Mouse (Mus musculus) hindlimb bud, embryonic 11.5 days (tissue): ENCODE measurements around the gene Stau1.

ENCODE experiments used
- DNase-seq: peaks from one replicate; pipeline ENCODE4 v3.0.0-alpha.2; 2012; ENCODE audit warnings: low read depth, low spot score; ENCODE audit errors: extremely low spot score

Gene Stau1

DNA sequence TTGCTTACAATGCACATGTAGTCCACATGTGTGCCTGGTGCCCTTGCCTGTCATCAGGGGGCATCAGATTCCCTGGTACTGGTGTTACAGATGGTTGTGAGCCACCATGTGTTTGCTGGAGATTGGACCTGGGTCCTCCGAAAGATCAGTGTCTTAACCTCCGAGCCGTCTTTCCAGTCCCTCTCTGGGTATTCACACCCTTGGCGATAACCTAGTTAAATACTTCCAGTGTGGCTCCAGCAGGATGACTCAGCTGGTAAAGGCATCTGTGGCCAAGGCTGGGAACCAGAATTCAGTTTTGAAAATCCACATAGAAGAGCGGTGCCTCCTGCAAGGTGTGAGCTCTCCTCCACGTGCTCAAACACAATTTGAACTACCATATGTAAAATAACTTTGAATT lies 62.2 kb downstream of the Stau1 start:
- DNase-seq, result no peak

DNA sequence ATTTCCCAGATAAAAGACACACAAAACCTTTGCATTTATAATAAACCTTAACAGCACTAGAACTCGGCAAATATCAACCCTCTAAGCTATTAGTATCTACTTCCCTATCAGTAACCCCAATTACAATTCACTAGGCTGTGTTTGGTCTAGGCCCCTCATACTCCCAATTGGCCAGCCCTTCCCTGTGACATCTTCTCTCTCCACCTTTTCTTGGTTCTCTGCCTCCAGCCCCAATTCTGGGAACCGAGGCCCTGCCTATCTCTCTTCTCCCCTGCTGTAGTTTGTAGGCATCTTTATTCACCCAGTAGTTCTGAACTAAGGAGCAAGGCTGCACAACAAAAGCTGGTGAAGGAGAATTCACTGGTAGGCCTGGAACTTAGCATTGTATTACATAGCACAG lies 72.1 kb downstream of the Stau1 start:
- DNase-seq, result no peak

DNA sequence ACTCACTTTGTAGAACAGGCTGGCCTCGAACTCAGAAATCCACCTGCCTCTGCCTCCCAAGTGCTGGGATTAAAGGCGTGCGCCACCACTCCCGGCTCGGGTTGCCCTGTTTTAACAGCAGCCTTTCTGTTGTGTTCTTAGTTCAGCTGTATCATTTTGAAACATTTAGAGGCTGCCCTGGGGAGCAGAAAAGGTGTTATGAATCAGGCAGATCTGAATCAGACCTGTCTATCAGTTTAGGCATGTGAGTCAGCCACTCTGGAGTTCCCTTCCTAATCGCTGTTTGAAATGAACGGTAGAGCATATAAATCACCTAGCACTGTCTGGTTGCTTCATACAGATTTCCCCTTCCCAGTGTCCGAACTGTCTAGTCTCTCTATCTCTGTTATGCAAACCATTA lies 85.6 kb downstream of the Stau1 start:
- no peak for DNase-seq

DNA sequence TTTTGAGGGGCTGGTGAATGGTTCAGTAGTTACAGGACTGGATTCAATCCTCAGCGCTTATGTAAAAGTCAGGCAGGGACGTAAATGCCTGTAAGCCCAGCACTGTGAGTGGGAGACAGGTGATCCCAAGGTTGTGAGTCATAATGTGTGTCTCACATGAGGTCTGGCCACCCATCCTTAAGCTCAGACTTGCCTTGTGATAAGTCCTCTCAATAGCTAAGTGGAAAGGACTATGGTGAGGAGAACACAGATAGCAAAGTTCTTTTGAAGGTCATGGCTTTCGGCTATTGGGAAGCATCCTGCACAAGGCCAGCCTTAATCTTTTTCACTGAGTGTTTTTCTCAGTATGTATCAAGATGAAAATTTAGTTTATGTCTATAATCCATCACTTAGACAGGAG lies 86.4 kb downstream of the Stau1 start:
- no peak for DNase-seq

DNA sequence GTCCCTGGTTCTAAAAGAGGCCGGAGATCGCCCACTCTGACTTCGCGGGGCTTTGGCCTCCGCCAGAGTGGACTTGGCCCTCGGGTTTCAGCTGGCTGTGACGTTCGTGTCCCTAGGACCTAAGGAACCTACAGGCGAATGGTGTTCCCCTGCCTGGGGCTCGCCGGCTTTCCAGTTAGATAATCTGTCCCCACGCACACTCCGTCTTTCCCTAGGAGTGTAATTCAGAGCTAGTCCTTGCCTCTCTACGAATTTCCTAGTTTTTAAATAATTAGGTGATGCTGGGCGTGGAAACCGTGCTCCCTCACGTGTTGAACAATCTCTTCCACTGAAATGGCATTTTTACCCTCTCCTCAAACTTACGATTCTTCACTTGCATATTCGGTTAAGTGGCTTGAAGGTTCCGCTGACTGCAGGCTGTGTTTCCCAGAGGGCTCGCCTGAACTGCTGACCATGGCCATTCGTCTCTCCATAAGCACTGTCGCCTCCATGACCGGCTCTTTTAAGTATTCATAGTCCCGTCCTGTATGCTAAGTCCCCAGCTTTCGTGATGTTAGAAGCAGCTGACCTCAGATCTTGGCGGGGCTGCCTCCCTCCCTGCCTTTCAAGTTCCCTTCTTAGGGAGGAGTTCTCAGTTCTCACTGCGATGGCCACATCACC lies 89.4 kb downstream of the Stau1 start:
- DNase-seq, result no peak

DNA sequence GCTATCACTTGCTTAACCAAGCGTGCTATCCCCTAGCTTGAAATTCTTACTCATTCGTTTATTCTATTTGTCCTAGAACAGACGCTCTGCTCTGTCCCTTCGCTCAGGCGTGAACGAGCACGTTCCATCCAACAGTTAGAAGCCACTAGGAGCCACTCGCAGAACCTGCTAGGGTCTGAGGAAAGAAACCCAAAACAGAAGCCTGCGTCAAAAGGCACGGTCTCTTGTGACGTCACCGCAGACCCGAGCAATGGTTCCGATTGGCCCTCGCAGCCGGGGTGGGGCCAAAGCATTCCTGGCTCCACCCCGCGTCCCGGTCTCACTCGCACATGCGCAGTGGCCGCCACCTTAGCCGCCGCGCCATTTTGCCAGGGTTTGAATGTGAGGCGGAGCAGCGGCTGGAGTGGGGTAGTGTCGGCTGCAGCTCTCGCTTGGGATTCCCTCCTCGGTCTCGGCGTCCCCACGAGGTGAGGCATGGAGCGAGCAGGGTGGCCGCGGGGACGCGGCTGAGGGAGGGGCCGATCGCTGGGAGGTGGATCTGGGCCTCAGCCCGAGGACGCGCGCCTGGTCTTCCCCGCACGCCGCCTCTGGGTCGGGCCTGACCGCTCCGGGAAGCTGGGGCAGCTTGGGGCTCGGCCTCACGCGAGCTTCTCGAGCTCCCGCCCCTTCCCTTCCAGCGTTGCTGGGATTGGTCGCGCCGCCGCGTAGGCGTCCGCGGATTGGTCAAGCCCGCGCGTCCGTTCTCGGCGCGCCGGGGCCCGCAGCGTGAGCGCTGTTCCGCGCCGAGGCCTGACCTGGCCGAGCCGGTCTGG lies 90.2 kb downstream of the Stau1 start, which contains the start of gene Cse1l:
Gene Cse1l, plus strand, starts transcription at position 330 of the 812 bp plus-strand sequence.
- DNase-seq, result peak; percentile 93

DNA sequence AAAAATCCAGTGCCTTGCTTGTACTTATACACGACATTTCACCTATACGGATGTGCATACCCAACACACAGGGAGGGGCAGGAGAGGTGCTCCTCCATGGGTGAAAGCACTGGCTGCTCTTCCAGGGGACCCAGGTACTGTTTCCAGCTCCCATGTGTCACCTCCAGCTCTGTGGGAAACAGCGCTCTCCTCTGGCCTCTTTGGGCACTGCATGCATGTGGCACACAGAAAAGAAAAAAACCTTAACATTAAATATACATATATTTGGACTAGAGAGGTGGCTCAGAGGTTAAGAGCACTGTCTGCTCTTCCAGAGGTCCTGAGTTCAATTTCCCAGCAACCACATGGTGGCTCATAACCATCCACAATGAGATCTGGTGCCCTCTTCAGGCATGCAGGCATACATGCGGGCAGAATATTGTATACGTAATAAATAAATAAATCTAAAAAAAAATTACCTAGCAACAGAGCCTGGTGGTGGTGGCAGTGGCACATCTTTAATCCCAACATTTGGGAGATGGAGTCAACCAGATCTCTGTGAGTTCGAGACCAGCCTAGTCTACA lies 92.3 kb downstream of the Stau1 start:
- no peak for DNase-seq

DNA sequence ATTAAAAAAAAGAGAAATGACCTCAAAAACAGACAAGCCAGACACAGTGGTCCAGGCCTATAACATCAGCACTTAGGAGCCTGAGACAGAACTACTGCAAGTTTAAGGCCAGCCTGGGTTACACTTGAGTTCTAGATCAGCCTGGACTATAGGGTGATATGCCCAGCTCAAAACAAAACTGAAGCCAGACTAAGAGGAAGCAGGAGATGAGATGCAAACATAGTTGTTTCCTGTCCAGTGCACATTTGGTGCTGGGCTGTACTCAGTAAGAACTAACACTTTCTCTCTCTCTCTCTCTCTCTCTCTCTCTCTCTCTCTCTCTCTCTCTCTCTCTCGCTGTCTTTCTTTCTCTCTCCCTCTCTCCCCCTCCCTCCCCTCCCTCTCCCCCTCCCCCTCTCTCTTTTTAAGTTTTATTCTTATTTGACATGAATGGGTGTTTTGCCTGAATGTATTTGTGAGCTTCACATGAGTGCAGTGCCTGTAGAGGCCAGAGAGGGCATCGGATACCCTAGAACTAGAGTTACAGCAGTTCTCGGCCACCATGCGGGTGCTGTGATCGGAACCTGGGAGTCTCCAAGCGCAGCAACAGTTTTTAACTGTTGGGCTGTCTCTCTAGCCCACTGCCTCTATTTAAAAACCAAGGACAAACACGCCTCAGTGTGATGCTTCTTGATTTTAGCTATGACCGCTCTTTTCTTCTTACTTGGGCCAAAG lies 95.2 kb downstream of the Stau1 start:
- DNase-seq, result no peak

DNA sequence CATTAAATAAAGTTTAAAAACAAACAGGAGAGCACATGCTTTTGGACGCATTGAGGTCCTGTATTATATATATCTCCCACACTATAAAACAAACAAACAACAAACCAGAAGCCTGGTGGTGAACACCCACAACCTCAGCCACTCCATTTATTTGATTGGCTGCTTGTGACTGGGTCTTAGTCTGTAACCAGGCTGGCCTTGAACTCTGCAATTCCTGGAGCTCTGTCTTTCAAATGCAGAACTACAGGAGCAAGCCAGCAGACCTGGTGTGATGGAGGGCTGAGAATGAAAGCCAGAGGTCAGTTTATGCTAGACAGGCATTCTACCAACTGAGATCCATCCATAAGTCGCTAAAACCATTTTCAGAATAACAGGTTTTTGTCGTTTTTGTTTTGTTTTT lies 96.4 kb downstream of the Stau1 start:
- DNase-seq, result no peak

DNA sequence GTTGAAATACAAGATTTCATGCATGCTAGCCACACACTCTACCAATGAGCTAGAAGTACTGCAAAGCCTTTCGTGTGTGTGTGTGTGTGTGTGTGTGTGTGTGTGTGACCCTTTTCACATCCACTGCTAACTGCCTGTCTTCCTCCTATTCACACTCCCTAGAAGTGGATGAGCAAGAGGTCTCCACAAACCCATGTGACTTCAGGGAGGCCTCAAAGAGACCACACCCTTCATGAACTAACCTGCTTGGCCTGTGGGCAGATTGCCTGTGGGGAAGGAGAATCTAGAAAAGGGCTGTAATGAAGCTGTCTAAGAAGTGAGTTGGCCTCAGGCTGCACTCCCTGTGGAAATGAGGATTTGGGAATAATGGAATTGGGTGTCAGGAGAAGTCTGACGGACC lies 96.9 kb downstream of the Stau1 start:
- DNase-seq, result no peak
